Mouse (Mus musculus): ENCODE measurements around the gene Adora1. TPM values are rescaled to one million over a fixed set of nuclear protein-coding genes. Genes with fewer than 3 reads are reported as not detected.

Adora1 gene
- polyA plus RNA-seq, 1 experiment from 2014 or later, result 14.0 TPM

DNA sequence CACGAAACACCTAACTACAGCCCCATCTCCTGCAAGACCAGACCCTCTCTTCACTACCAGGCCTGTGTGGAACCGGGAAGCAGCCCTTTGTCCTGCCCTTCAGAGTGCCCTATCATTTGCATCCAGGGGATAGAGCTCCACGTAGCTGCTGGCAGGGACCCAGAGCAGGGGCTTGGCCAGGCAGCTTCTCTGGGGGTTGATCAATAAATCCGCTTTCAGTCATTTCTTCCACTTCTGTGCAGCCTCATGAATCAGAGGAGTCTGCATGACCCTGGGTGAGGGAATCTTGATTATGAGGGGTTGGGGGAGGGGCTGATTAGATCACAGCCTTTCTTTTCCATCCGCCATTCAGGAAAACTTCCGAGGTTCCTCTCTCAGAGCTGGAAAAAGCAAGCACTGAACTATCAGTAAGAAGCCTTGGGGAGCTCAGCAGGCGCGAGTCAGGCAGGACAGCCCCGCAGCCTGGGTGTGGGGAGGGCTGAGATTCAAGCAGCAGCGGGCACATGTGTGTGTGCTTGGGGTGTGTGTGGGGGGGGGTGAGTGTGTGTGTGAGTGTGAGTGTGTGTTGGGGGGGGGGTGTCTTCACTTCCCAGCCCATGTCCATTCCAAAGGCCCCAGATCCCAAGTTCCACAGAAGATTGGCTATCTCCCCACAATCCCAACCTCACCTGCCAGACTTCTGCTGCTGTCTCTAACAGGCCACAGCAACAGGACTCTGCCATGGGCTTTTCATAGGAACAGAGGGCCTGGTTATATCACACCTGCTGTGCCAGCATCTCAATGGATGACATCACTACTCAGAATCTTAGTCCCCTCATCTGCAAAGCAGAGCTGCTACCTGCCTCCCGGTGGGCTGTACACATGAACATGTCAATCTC, 19.2 kb downstream of the Adora1 start:
- WGBS, result 24% methylated on average over 11 of the region's 11 CpGs
- no peaks in the 10 kb centered on the region for H3K27me3 ChIP-seq (ENCODE audit: control insufficient read depth, insufficient read depth, low read length)
- peak; percentile 50 for ATAC-seq (ENCODE audit: low read depth)
- H3K4me1 ChIP-seq (ENCODE audit: control insufficient read depth, insufficient read depth, low read length), result 0 out of 2 replicates have a peak, but pooled peaks cover 5% of the 10 kb centered on the region
- no peaks in the 10 kb centered on the region for H3K9me3 ChIP-seq (ENCODE audit: control insufficient read depth, low read length)
- no peak overlapping the region for H3K4me3 ChIP-seq (ENCODE audit: low read depth, low read length)
- H3K9ac ChIP-seq (replicated peaks; ENCODE audit: low read depth, low read length), result no peak overlapping the region
- no peaks in the 10 kb centered on the region for H3K36me3 ChIP-seq (ENCODE audit: control insufficient read depth, insufficient read depth, low read length)
- peak overlapping the region; percentile 48 for H3K27ac ChIP-seq (ENCODE audit: low read depth, low read length)
- H3K4me2 ChIP-seq (ENCODE audit: low read depth, low read length), result no peak overlapping the region

GRCm38 (mm10) chr1:134215059-134215458, 20.2 kb downstream of the Adora1 start:
- Histone ChIP-seq H3K4me1 (ENCODE audit: control insufficient read depth, insufficient read depth, low read length) (0 out of 2 replicates have a peak, but pooled peaks cover 5% of the 10 kb centered on the region), H3K27ac (ENCODE audit: low read depth, low read length) (no peak overlapping the region), H3K9me3 (ENCODE audit: control insufficient read depth, low read length) (no peaks in the 10 kb centered on the region), H3K4me3 (ENCODE audit: low read depth, low read length) (no peak overlapping the region), H3K27me3 (ENCODE audit: control insufficient read depth, insufficient read depth, low read length) (no peaks in the 10 kb centered on the region), H3K4me2 (ENCODE audit: low read depth, low read length) (no peak overlapping the region), H3K36me3 (ENCODE audit: control insufficient read depth, insufficient read depth, low read length) (no peaks in the 10 kb centered on the region), H3K9ac (replicated peaks; ENCODE audit: low read depth, low read length) (no peak overlapping the region)
- no peak for ATAC-seq (ENCODE audit: low read depth)
- 52% methylated on average over 7 of the region's 7 CpGs for WGBS

DNA sequence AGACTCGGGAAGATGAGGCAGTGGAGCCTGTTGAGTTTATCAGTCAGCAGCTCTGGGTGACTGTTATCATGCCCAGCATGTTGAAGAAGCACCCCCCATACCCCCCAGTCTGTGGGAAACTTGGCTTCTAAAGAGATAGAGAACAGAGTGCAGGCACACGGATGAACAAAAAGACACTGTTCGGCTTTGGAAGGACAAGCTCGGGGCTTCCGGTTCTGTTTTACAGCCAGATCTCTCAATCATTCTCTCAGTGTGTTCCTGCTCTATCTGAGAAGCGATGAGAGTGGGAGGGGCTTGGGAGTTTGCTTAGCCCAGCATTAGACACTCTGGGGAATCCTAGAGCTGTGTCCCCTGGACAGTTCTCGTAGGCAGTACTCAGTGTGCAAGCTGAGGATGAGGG, 21.8 kb downstream of the Adora1 start:
- no peak overlapping the region for H3K4me3 ChIP-seq (ENCODE audit: low read depth, low read length)
- H3K4me1 ChIP-seq (ENCODE audit: control insufficient read depth, insufficient read depth, low read length), result 0 out of 2 replicates have a peak, but pooled peaks cover 5% of the 10 kb centered on the region
- no peaks in the 10 kb centered on the region for H3K27me3 ChIP-seq (ENCODE audit: control insufficient read depth, insufficient read depth, low read length)
- no peak overlapping the region for H3K4me2 ChIP-seq (ENCODE audit: low read depth, low read length)
- no peaks in the 10 kb centered on the region for H3K36me3 ChIP-seq (ENCODE audit: control insufficient read depth, insufficient read depth, low read length)
- WGBS, result 64% methylated on average over 7 of the region's 7 CpGs
- no peaks in the 10 kb centered on the region for H3K9me3 ChIP-seq (ENCODE audit: control insufficient read depth, low read length)
- ATAC-seq (ENCODE audit: low read depth), result no peak
- H3K9ac ChIP-seq (replicated peaks; ENCODE audit: low read depth, low read length), result no peak overlapping the region
- no peak overlapping the region for H3K27ac ChIP-seq (ENCODE audit: low read depth, low read length)

DNA sequence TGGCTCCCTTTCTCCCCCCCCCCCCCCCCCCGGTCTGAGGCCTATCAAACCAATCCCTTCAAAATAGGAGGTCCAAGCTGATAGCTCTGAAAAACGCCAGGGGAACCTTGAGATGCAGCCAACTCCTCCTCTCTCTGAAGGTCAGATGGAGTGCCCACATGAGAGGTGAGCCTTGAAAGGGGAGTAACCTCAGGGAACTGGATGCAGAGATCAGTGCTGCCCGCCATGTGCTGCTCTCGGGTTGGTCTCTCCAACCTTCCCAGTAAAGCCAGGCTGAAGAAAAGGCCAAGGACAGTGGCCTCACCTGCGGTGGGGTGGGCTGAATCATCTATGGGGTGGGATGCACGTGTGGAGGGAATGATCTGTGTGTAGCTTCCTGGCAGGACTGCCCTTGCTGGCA, 22.9 kb downstream of the Adora1 start:
- Histone ChIP-seq H3K4me2 (ENCODE audit: low read depth, low read length) (no peak overlapping the region), H3K27me3 (ENCODE audit: control insufficient read depth, insufficient read depth, low read length) (no peaks in the 10 kb centered on the region), H3K36me3 (ENCODE audit: control insufficient read depth, insufficient read depth, low read length) (no peaks in the 10 kb centered on the region), H3K4me1 (ENCODE audit: control insufficient read depth, insufficient read depth, low read length) (0 out of 2 replicates have a peak, but pooled peaks cover 5% of the 10 kb centered on the region), H3K27ac (ENCODE audit: low read depth, low read length) (no peak overlapping the region), H3K4me3 (ENCODE audit: low read depth, low read length) (no peak overlapping the region), H3K9me3 (ENCODE audit: control insufficient read depth, low read length) (no peaks in the 10 kb centered on the region), H3K9ac (replicated peaks; ENCODE audit: low read depth, low read length) (no peak overlapping the region)
- WGBS, result 85% methylated on average over 5 of the region's 6 CpGs
- ATAC-seq (ENCODE audit: low read depth), result no peak

DNA sequence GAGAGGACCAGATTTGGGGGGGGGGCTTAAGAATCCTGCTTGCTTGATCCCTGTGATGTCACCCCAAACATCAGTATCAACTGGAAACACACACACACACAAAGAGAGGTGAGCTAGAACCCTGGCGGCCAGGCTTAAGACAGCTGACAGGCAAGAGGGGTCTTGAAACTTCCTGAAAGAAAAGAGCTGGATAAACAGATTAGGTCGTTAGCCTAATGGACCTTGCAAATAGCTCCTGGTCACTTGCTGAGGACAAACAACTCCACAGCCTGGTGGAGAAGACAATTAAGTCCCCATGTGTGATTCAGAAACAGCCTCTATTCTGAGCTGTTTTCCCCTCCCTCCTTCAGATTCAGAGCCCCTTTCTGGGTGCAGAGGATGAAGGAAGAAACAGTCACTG, 23.6 kb downstream of the Adora1 start:
- 0 out of 2 replicates have a peak, but pooled peaks cover 5% of the 10 kb centered on the region for H3K4me1 ChIP-seq (ENCODE audit: control insufficient read depth, insufficient read depth, low read length)
- ATAC-seq (ENCODE audit: low read depth), result no peak
- no peaks in the 10 kb centered on the region for H3K36me3 ChIP-seq (ENCODE audit: control insufficient read depth, insufficient read depth, low read length)
- no peak overlapping the region for H3K27ac ChIP-seq (ENCODE audit: low read depth, low read length)
- no peaks in the 10 kb centered on the region for H3K9me3 ChIP-seq (ENCODE audit: control insufficient read depth, low read length)
- H3K27me3 ChIP-seq (ENCODE audit: control insufficient read depth, insufficient read depth, low read length), result no peaks in the 10 kb centered on the region
- no peak overlapping the region for H3K4me2 ChIP-seq (ENCODE audit: low read depth, low read length)
- no peak overlapping the region for H3K9ac ChIP-seq (replicated peaks; ENCODE audit: low read depth, low read length)
- WGBS, result 6% methylated on average over 2 of the region's 2 CpGs
- no peak overlapping the region for H3K4me3 ChIP-seq (ENCODE audit: low read depth, low read length)

DNA sequence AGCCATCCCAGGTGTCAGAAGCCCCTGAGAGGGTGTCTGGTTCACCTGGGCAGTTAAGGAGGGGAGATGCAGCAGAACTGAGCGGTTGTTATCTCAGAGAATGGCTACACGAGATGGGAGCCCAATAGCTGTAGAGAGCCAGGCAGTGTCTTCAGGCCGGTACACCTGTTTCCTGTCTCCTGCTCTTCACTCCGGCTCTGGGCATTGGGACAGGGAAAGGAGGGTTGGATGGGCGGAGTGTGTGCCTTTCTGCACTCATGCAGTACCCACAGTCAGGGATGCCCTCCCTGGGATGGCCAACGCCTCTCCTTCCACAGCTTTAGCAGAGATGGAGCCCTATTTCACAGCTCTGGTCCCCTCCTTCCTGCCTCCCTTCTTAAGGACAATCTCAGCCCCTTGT, 24.2 kb downstream of the Adora1 start:
- Histone ChIP-seq H3K9ac (replicated peaks; ENCODE audit: low read depth, low read length) (no peak overlapping the region), H3K27ac (ENCODE audit: low read depth, low read length) (no peak overlapping the region), H3K4me1 (ENCODE audit: control insufficient read depth, insufficient read depth, low read length) (0 out of 2 replicates have a peak, but pooled peaks cover 5% of the 10 kb centered on the region), H3K4me2 (ENCODE audit: low read depth, low read length) (no peak overlapping the region), H3K9me3 (ENCODE audit: control insufficient read depth, low read length) (no peaks in the 10 kb centered on the region), H3K36me3 (ENCODE audit: control insufficient read depth, insufficient read depth, low read length) (no peaks in the 10 kb centered on the region), H3K4me3 (ENCODE audit: low read depth, low read length) (no peak overlapping the region), H3K27me3 (ENCODE audit: control insufficient read depth, insufficient read depth, low read length) (no peaks in the 10 kb centered on the region)
- no peak for ATAC-seq (ENCODE audit: low read depth)
- 80% methylated on average over 6 of the region's 6 CpGs for WGBS

DNA sequence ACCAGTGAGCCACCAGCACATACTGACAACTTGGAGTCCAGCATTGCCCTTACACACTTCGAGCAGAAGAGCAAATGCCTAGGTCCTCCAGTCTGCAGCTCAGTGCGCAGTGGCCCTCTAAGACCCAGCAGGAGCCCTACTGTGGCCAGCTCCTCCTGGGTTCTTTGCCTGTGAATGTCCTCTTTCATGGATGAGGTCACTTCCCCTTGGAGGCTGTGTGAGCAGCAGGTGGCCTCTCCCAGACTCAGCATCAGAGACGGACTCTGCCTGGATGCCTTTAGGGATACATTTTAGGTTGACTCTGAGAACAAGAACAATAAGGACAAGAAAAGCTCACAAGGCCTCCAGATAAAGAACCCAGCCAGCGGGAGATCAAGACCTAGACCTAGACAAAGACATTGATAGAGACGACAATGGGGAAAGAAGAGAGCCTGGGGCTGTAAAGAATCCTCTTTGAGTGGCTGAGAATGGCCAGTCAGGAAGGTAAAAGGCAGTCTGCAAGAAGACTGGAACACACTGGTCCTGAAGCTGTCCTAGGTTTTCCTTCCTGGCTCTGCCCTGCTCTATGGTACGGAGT, 25.0 kb downstream of the Adora1 start:
- H3K9me3 ChIP-seq (ENCODE audit: control insufficient read depth, low read length), result no peaks in the 10 kb centered on the region
- no peak for ATAC-seq (ENCODE audit: low read depth)
- no peaks in the 10 kb centered on the region for H3K27me3 ChIP-seq (ENCODE audit: control insufficient read depth, insufficient read depth, low read length)
- no peaks in the 10 kb centered on the region; the same call in 1 of the 2 replicates for H3K36me3 ChIP-seq (ENCODE audit: control insufficient read depth, insufficient read depth, low read length)
- H3K4me3 ChIP-seq (ENCODE audit: low read depth, low read length), result no peak overlapping the region
- WGBS, result 50% methylated on average over 6 of the region's 6 CpGs
- no peak overlapping the region for H3K9ac ChIP-seq (replicated peaks; ENCODE audit: low read depth, low read length)
- no peak overlapping the region for H3K27ac ChIP-seq (ENCODE audit: low read depth, low read length)
- no peak overlapping the region for H3K4me2 ChIP-seq (ENCODE audit: low read depth, low read length)
- no peaks in the 10 kb centered on the region for H3K4me1 ChIP-seq (ENCODE audit: control insufficient read depth, insufficient read depth, low read length)

- Histone ChIP-seq H3K27me3 (ENCODE audit: control insufficient read depth, insufficient read depth, low read length) (no peaks in the 10 kb centered on the region), H3K4me1 (ENCODE audit: control insufficient read depth, insufficient read depth, low read length) (no peaks in the 10 kb centered on the region), H3K36me3 (ENCODE audit: control insufficient read depth, insufficient read depth, low read length) (no peaks in the 10 kb centered on the region; the same call in 1 of the 2 replicates), H3K4me3 (ENCODE audit: low read depth, low read length) (no peak overlapping the region), H3K27ac (ENCODE audit: low read depth, low read length) (no peak overlapping the region), H3K4me2 (ENCODE audit: low read depth, low read length) (no peak overlapping the region), H3K9me3 (ENCODE audit: control insufficient read depth, low read length) (no peaks in the 10 kb centered on the region), H3K9ac (replicated peaks; ENCODE audit: low read depth, low read length) (no peak overlapping the region)
- no peak for ATAC-seq (ENCODE audit: low read depth)
- WGBS, result 63% methylated on average over 5 of the region's 5 CpGs
Measured at GRCm38 (mm10) chr1:134206085-134206484, 29.1 kb downstream of the Adora1 start.

Measured in neural tube, embryonic 14.5 days (tissue).